Mouse (Mus musculus): ENCODE measurements around the gene Fads6.

Gene Fads6

GRCm38 (mm10) chr11:115250405-115251090 is 46.9 kb downstream of the Fads6 start:
- no peak for DNase-seq (ENCODE audit: low read depth)

GRCm38 (mm10) chr11:115249721-115250404 is 47.6 kb downstream of the Fads6 start:
- DNase-seq (ENCODE audit: low read depth): no peak

GRCm38 (mm10) chr11:115247945-115248344 is 49.5 kb downstream of the Fads6 start:
- no peak for DNase-seq (ENCODE audit: low read depth)

GRCm38 (mm10) chr11:115247240-115247639 is 50.2 kb downstream of the Fads6 start:
- no peak for DNase-seq (ENCODE audit: low read depth)

- DNase-seq (ENCODE audit: low read depth): no peak
Observed at GRCm38 (mm10) chr11:115246386-115246785, 51.1 kb downstream of the Fads6 start.

GRCm38 (mm10) chr11:115244840-115245239 is 52.6 kb downstream of the Fads6 start:
- no peak for DNase-seq (ENCODE audit: low read depth)

- DNase-seq (ENCODE audit: low read depth): no peak
Observed at GRCm38 (mm10) chr11:115243783-115244182, 53.7 kb downstream of the Fads6 start.

GRCm38 (mm10) chr11:115242746-115243145 is 54.7 kb downstream of the Fads6 start:
- no peak for DNase-seq (ENCODE audit: low read depth)

- no peak for DNase-seq (ENCODE audit: low read depth)
Observed at GRCm38 (mm10) chr11:115241402-115241801, 56.1 kb downstream of the Fads6 start.

- DNase-seq (ENCODE audit: low read depth): no peak
Observed at GRCm38 (mm10) chr11:115236570-115236969, 60.9 kb downstream of the Fads6 start.

GRCm38 (mm10) chr11:115234320-115235044 is 63.0 kb downstream of the Fads6 start:
- DNase-seq (ENCODE audit: low read depth): no peak

- DNase-seq (ENCODE audit: low read depth): no peak
Observed at GRCm38 (mm10) chr11:115233526-115234290, 63.8 kb downstream of the Fads6 start.

- DNase-seq (ENCODE audit: low read depth): no peak
Observed at GRCm38 (mm10) chr11:115232889-115233288, 64.6 kb downstream of the Fads6 start.

GRCm38 (mm10) chr11:115231924-115232323 is 65.5 kb downstream of the Fads6 start:
- no peak for DNase-seq (ENCODE audit: low read depth)

- DNase-seq (ENCODE audit: low read depth): no peak
Observed at GRCm38 (mm10) chr11:115231168-115231915, 66.1 kb downstream of the Fads6 start.
